Mouse (Mus musculus): Measurements from ENCODE around the gene Fcmr. TPM values are rescaled to one million over a fixed set of nuclear protein-coding genes. Genes with fewer than 3 reads are reported as not detected.

Fcmr gene
- polyA plus RNA-seq, 1 experiment from 2014 or later, result 0.30 TPM

DNA sequence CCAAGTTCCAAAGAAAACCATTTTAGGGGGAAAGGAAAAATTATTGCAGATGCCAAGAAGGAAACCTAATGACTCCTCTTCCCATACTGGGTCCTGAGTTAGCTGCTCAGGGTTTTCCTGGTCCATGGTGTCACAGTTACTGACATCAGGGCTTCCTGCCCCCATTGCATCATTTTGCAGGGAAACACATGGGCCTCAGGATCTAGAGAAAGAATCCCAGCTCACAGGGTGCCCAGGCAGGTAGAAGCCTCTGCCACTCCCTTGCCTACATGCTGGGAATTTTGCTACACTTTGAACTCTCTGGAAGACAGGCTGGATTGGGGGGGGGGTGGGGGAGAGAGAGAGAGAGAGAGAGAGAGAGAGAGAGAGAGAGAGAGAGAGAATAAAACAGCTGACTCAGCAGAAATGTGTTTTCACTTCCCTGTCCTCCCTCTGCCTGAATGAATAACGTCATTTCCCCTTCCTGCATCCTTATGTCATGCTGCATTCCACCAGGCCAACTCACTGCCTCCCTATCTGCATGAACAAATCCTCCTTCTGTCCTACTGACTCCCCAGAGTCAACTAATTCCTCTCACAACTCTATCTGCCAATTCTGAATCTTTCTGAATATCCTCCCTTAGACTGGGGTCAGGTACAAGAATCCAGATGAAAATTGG is 53.0 kb downstream of the Fcmr start:
- Histone ChIP-seq H3K4me3 (ENCODE audit: low read length) (no peak overlapping the region), H3K27me3 (ENCODE audit: control insufficient read depth, insufficient read depth, low read depth, low read length) (no peaks in the 10 kb centered on the region), H3K9me3 (ENCODE audit: control insufficient read depth, low read length) (no peaks in the 10 kb centered on the region), H3K4me2 (ENCODE audit: low read depth, low read length) (no peak overlapping the region), H3K4me1 (replicated peaks; ENCODE audit: control insufficient read depth, insufficient read depth, low read length) (no peaks in the 10 kb centered on the region), H3K9ac (ENCODE audit: low read length) (no peak overlapping the region), H3K36me3 (ENCODE audit: control insufficient read depth, insufficient read depth, low read length) (no peaks in the 10 kb centered on the region), H3K27ac (ENCODE audit: low read length) (no peak overlapping the region)
- WGBS, result 17% methylated on average over 1 of the region's 1 CpGs
- no peak for ATAC-seq (ENCODE audit: low read depth)

DNA sequence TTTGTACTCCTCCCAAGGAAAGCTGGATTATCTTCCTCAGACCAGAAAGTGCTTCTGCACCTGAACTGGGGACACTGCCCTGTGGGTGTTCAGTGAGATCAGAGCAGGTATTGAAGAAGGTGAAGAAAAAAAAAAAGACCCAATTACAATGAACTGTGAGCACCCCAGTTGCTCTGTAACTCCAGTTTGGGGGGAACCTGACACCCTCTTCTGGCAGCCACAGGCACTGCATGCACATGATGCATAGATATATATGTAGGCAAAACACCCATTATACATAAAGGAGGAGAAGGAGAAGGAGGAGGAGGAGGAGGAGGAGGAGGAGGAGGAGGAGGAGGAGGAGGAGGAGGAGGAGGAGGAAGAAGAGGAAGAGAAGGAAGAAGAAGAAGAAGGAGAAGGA is 61.0 kb downstream of the Fcmr start:
- no peaks in the 10 kb centered on the region for H3K4me1 ChIP-seq (replicated peaks; ENCODE audit: control insufficient read depth, insufficient read depth, low read length)

More for the DNA sequence above, 61.0 kb downstream of the Fcmr start:
- Histone ChIP-seq H3K9ac (ENCODE audit: low read length) (no peak overlapping the region), H3K9me3 (ENCODE audit: control insufficient read depth, low read length) (no peaks in the 10 kb centered on the region), H3K4me2 (ENCODE audit: low read depth, low read length) (no peak overlapping the region), H3K36me3 (ENCODE audit: control insufficient read depth, insufficient read depth, low read length) (no peaks in the 10 kb centered on the region), H3K27me3 (ENCODE audit: control insufficient read depth, insufficient read depth, low read depth, low read length) (no peaks in the 10 kb centered on the region), H3K27ac (ENCODE audit: low read length) (no peak overlapping the region), H3K4me3 (ENCODE audit: low read length) (no peak overlapping the region)
- no peak for ATAC-seq (ENCODE audit: low read depth)

Other genes with a start within 250 kb of the Fcmr start
- not detected in 2 replicates for gene Zp3r, start 236.0 kb upstream of the Fcmr start, polyA plus RNA-seq (2015; fragmentation: Nextera tagmentation; extraction: Ambion mirVana)
- gene C4bp, start 204.0 kb upstream of the Fcmr start, polyA plus RNA-seq (2015; fragmentation: Nextera tagmentation; extraction: Ambion mirVana), result not detected in 2 replicates
- not detected in 2 replicates for gene Gm29427, start 149.9 kb upstream of the Fcmr start, polyA plus RNA-seq (2015; fragmentation: Nextera tagmentation; extraction: Ambion mirVana)
- 15.6 and 17.0 TPM in 2 replicates for gene Yod1, start 148.3 kb upstream of the Fcmr start, polyA plus RNA-seq (2015; fragmentation: Nextera tagmentation; extraction: Ambion mirVana)
- gene Pfkfb2, start 136.4 kb upstream of the Fcmr start, polyA plus RNA-seq (2015; fragmentation: Nextera tagmentation; extraction: Ambion mirVana), result 10.7 and 11.5 TPM in 2 replicates
- 21.0 and 21.2 TPM in 2 replicates for gene AA986860, start 133.7 kb upstream of the Fcmr start, polyA plus RNA-seq (2015; fragmentation: Nextera tagmentation; extraction: Ambion mirVana)
- 0.11 TPM in 1 of 2 replicates, not detected in the other for gene Fcamr, start 64.8 kb upstream of the Fcmr start, polyA plus RNA-seq (2015; fragmentation: Nextera tagmentation; extraction: Ambion mirVana)
- 0.06 and 0.14 TPM in 2 replicates for gene Pigr, start 39.0 kb upstream of the Fcmr start, polyA plus RNA-seq (2015; fragmentation: Nextera tagmentation; extraction: Ambion mirVana)
- gene Il24, start 21.8 kb downstream of the Fcmr start, polyA plus RNA-seq (2015; fragmentation: Nextera tagmentation; extraction: Ambion mirVana), result not detected in 2 replicates
- gene Il20, start 45.8 kb downstream of the Fcmr start, polyA plus RNA-seq (2015; fragmentation: Nextera tagmentation; extraction: Ambion mirVana), result not detected in 2 replicates
- gene Il19, start 74.4 kb downstream of the Fcmr start, polyA plus RNA-seq (2015; fragmentation: Nextera tagmentation; extraction: Ambion mirVana), result not detected in 2 replicates
- gene Il10, start 154.2 kb downstream of the Fcmr start, polyA plus RNA-seq (2015; fragmentation: Nextera tagmentation; extraction: Ambion mirVana), result not detected in 2 replicates
- gene Mapkapk2, start 232.2 kb downstream of the Fcmr start, polyA plus RNA-seq (2015; fragmentation: Nextera tagmentation; extraction: Ambion mirVana), result 28.7 and 41.3 TPM in 2 replicates

All from lung, embryonic 16.5 days (tissue).